Mouse (Mus musculus) olfactory bulb, adult 2 months (tissue): ENCODE measurements around the gene Ubl5. TPM values are rescaled to one million over a fixed set of nuclear protein-coding genes. Genes with fewer than 3 reads are reported as not detected.

ENCODE experiments used
- H3K27ac ChIP-seq: fragments of 200-500 bp; 2 replicates; pipeline ENCODE4 v1.5.1; 2012; ENCODE audit warnings: low read depth, low read length; ENCODE audit not compliant: insufficient read depth
- H3K4me1 ChIP-seq: fragments of 200-500 bp; 2 replicates; pipeline ENCODE4 v1.6.1; 2012; ENCODE audit warnings: low read length; ENCODE audit not compliant: control insufficient read depth, insufficient read depth
- H3K4me3 ChIP-seq: fragments of 200-500 bp; 2 replicates; pipeline ENCODE4 v1.5.1; 2012; ENCODE audit warnings: mild to moderate bottlenecking, low read depth, low read length, moderate library complexity; ENCODE audit not compliant: insufficient read depth
- CTCF ChIP-seq: fragments of 200-500 bp; IDR thresholded peaks from 2 replicates; pipeline ENCODE4 v1.5.1; 2012; ENCODE audit warnings: low read depth, mild to moderate bottlenecking, low read length, moderate library complexity; ENCODE audit not compliant: insufficient read depth
- POLR2A ChIP-seq: fragments of 200-500 bp; IDR thresholded peaks from 2 replicates; pipeline ENCODE4 v1.6.1; 2012; ENCODE audit warnings: mild to moderate bottlenecking, low read depth, low read length, moderate library complexity; ENCODE audit not compliant: insufficient read depth
- WGBS: fragments of 180-500 bp; shearing (Covaris S2); methylation state at CpG from one replicate; pipeline ENCODE4 v1.1.7; 2018; 5-methylcytosine and 5-hydroxymethylcytosine counted together
- polyA plus RNA-seq: library from polyadenylated mRNA; stranded (reverse); fragments of >200 nt; gene quantifications from 2 replicates; pipeline ENCODE4 v1.2.4, GENCODE M21; 2012; ENCODE audit warnings: low replicate concordance; ENCODE audit not compliant: missing spikeins, insufficient read depth, insufficient read length

Gene Ubl5
- polyA plus RNA-seq, 1 experiment = 162 TPM

- 90% methylated on average over 3 of the region's 3 CpGs for WGBS
- TF ChIP-seq POLR2A (no peak), CTCF (no peak)
- Histone ChIP-seq H3K4me1 (peaks cover 2% of the 10 kb centered on the region), H3K4me3 (no peak overlapping the region), H3K27ac (no peak overlapping the region)
Observed at GRCm38 (mm10) chr9:20636256-20636655, 6.4 kb upstream of the Ubl5 start.

- H3K4me1 ChIP-seq = peaks cover 3% of the 10 kb centered on the region
- H3K27ac ChIP-seq = no peak overlapping the region
- no peak overlapping the region for H3K4me3 ChIP-seq
- TF ChIP-seq POLR2A (no peak), CTCF (no peak)
- WGBS = 79% methylated on average over 2 of the region's 2 CpGs
Observed at GRCm38 (mm10) chr9:20636790-20637189, 5.9 kb upstream of the Ubl5 start.

- no peak overlapping the region for H3K27ac ChIP-seq
- TF ChIP-seq CTCF (no peak), POLR2A (no peak)
- peaks cover 17% of the 10 kb centered on the region for H3K4me1 ChIP-seq
- H3K4me3 ChIP-seq = no peak overlapping the region
- WGBS = 95% methylated on average over 19 of the region's 19 CpGs
Observed at GRCm38 (mm10) chr9:20638552-20638951, 4.1 kb upstream of the Ubl5 start.

- Histone ChIP-seq H3K4me3 (no peak overlapping the region), H3K4me1 (peaks cover 17% of the 10 kb centered on the region), H3K27ac (no peak overlapping the region)
- WGBS = 89% methylated on average over 4 of the region's 4 CpGs
- TF ChIP-seq CTCF = no peak
Observed at GRCm38 (mm10) chr9:20639486-20639885, 3.2 kb upstream of the Ubl5 start.

GRCm38 (mm10) chr9:20641501-20641900 is 1.2 kb upstream of the Ubl5 start:
- peak overlapping the region; percentile 80 for H3K4me3 ChIP-seq
- H3K4me1 ChIP-seq = peaks cover 17% of the 10 kb centered on the region
- H3K27ac ChIP-seq = no peak overlapping the region
- TF ChIP-seq POLR2A = no peak
- no peak for TF ChIP-seq CTCF
- WGBS = 11% methylated on average over 6 of the region's 6 CpGs

- H3K4me3 ChIP-seq = peak overlapping the region; percentile 80
- WGBS = under 1% methylated on average over 30 of the region's 30 CpGs
- peaks cover 17% of the 10 kb centered on the region for H3K4me1 ChIP-seq
- no peak for TF ChIP-seq POLR2A
- TF ChIP-seq CTCF = no peak
- H3K27ac ChIP-seq = no peak overlapping the region
Observed at GRCm38 (mm10) chr9:20642896-20643466, 303 bp downstream of the Ubl5 start.

GRCm38 (mm10) chr9:20643781-20644180 is 1.1 kb downstream of the Ubl5 start:
- peaks cover 17% of the 10 kb centered on the region for H3K4me1 ChIP-seq
- no peak overlapping the region for H3K27ac ChIP-seq
- WGBS = 4% methylated on average over 13 of the region's 13 CpGs
- no peak for TF ChIP-seq CTCF
- no peak for TF ChIP-seq POLR2A
- peak overlapping the region; percentile 80 for H3K4me3 ChIP-seq

DNA sequence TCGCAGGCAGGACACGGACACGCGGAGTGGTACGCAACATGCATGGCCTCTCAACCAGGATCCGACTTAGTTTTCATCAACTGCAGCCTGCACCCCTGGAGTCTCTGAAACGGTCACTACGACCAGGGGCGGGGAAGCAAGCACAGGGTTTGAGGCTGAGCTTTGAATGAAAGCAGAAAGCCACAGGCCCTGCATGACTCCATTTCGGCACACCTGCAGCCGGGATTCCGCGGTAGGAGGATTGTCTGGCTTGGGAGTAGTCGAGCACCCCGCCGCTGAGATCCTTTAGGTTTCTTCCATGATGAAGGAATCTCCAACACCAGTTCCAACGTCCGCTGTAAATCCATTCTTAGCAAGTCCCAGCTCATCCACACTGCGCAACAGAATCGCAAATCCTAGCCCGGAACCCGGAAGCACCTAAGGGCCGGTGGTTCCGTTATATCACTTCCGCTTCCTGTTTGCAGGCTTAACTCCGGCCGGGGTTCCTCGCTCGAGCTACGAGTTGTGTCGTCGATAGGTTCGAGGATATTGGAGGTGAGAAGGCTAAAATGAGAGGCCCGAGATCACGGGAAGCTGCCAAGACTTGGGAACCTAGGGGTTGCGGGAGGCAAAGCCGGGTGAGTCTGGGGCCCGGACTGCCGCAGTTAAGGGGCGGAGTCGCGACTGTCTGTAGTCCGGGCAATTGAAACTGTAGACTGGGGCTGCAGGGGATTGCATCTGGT is 1.8 kb downstream of the Ubl5 start, which contains the start of gene Fbxl12:
Gene Fbxl12 (minus strand): TSS at position 408 of the 722 bp plus-strand sequence.
- WGBS = under 1% methylated on average over 43 of the region's 43 CpGs
- TF ChIP-seq CTCF (no peak), POLR2A (peak; percentile 67; the same call in 1 of the 2 replicates)
- peak within 1 kb of the TSS; percentile 75 for H3K27ac ChIP-seq
- H3K4me1 ChIP-seq = peaks cover 17% of the 10 kb centered on the region
- H3K4me3 ChIP-seq = peak within 1 kb of the TSS; percentile 80

DNA sequence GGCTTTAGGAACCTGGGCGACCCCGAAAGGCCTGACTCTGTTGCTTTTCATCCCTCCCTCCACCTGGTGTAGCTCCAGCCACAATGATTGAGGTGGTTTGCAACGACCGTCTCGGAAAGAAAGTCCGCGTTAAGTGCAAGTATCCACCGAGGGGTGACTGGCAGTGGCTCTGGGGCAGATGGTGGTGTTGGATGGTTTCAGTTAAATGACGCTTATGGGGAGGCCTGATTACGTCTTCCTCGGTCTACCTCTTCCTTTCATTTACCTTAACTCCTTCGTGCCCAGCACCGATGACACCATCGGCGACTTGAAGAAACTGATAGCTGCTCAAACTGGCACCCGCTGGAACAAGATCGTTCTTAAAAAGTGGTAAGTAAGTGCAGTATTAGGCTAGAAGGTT is 2.4 kb downstream of the Ubl5 start:
- H3K4me1 ChIP-seq = peaks cover 17% of the 10 kb centered on the region
- TF ChIP-seq POLR2A = no peak
- no peak for TF ChIP-seq CTCF
- WGBS = 6% methylated on average over 17 of the region's 17 CpGs
- no peak overlapping the region for H3K27ac ChIP-seq
- peak overlapping the region; percentile 80 for H3K4me3 ChIP-seq
